Mouse (Mus musculus) embryonic stem cell, embryonic (primary cell): ENCODE measurements around the gene Med16.

ENCODE experiments used
- CTCF ChIA-PET, 4 experiments: fragments of 300-600 bp in 2 of 4; fragments of 350-600 bp in 2 of 4; sonication (Branson Sonifier 250); formaldehyde crosslinking; loops; one replicate each; lab custom pipeline; 2022; ENCODE audit warnings: inconsistent platforms in 2 of 4; lab: Charles Lee
- POLR2A ChIA-PET, 4 experiments: fragments of 300-600 bp in 2 of 4; fragments of 350-600 bp in 2 of 4; sonication (Branson Sonifier 250); formaldehyde crosslinking; loops; one replicate each; lab custom pipeline; 2022; ENCODE audit warnings: antibody characterized with exemption in 4 of 4, inconsistent platforms in 1 of 4; lab: Charles Lee

Med16 gene

DNA sequence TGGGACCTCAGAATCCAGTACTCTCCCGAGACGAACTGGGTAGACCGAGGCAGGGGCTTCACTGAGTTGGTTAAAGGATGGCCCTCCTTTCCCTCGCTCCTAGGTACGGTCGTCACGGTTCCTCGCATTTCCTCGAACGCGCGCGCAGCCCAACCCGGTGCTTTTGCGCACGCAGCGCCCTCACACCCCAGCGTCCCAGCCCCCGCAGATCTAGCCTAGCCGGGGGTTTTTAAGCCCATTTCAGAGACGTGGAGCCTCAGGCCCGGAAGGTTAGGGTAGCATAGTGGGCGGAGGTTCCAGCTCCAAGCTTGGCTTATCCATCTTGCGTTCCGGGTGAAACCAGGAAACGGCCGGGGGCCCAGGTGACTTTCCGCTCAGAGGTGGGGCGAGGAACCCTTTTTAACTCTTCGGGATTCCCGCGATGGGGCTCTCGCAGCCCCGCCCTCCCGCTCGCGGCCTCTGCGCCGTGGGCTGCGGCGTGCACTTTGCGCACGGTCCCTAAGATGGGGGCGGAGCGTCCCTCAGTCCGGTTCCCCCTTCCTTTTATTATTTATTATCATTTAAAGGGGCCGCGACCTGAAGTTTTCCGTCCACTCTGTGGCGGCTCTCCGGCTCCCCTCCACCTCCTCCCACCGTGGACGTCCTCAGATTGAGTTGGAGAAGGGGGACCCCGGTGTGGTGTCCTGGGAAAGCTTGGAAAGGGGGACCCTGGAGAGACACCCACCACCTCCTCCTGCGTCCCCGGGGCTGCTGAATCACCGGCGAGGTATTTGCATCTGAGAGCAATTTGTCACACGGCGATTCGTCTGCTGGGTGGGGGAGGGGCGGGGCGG is 18.0 kb upstream of the Med16 start, which contains the start of gene Arid3a:
TSS of gene Arid3a (plus strand) at position 553 of the 833 bp plus-strand sequence.
- CTCF ChIA-PET = interaction anchor here (0.6 to 4.4 kb wide), 33 partner anchors 10 to 1356 kb away, joined by 3 to 25 read pairs (median 3); partner anchors contain the start of genes Wdr18 (in 3 of the 4), Med16 (in 2 of the 4), Cirbp (in 1 of the 4) and Dazap1 (in 1 of the 4)
- POLR2A ChIA-PET = interaction anchor here in 3 of 4 experiments (0.6 to 3.3 kb wide), 35 partner anchors 12 to 538 kb away, joined by 3 to 20 read pairs (median 4); partner anchors contain the start of genes Med16 (in 2 of the 3), Ptbp1 (in 2 of the 3), Tmem259 (in 2 of the 3) and Wdr18 (in 2 of the 3)

DNA sequence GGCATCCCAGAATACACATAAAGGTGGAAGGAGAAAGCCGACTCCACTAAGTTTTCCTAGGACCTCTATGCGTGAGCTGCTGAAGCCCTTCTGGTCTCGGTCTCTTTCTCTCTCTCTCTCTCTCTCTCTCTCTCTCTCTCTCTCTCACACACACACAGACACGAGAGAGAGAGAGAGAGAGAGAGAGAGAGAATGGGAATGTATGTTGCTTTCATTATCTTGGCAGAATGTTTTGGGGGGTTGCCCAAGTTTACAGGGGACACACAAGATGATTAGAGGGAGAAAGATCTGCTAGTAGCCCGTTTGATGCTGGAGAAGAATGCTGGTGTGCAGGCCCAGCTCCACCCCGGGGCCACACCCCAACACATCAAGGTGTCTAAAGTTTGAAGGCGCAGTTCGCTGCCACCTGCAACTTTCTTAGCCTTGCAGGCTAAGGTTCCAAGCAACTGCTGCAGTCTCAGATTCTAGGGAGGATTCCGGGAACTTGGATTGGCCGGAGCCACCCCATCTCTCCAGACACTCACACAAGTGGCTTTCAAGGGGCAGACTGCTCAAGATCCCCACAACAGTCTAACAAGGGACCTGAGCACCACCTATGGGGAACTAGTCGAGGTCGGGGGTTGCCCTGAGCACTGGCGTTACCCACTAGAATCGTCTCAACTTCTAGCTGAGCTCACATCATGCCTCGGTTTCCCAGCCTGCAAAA is 17.2 kb upstream of the Med16 start:
- POLR2A ChIA-PET = interaction anchor here in 3 of 4 experiments (0.6 to 3.3 kb wide), 40 partner anchors 13 to 1627 kb away, joined by 3 to 20 read pairs (median 4); partner anchors contain the start of genes Med16 (in 2 of the 3), Ptbp1 (in 2 of the 3), Tmem259 (in 2 of the 3) and Wdr18 (in 2 of the 3)
- CTCF ChIA-PET = interaction anchor here (0.6 to 4.4 kb wide), 44 partner anchors 9 to 1355 kb away, joined by 3 to 25 read pairs (median 3); partner anchors contain the start of genes Wdr18 (in 3 of the 4), Med16 (in 2 of the 4), Bsg (in 1 of the 4) and Cirbp (in 1 of the 4)

DNA sequence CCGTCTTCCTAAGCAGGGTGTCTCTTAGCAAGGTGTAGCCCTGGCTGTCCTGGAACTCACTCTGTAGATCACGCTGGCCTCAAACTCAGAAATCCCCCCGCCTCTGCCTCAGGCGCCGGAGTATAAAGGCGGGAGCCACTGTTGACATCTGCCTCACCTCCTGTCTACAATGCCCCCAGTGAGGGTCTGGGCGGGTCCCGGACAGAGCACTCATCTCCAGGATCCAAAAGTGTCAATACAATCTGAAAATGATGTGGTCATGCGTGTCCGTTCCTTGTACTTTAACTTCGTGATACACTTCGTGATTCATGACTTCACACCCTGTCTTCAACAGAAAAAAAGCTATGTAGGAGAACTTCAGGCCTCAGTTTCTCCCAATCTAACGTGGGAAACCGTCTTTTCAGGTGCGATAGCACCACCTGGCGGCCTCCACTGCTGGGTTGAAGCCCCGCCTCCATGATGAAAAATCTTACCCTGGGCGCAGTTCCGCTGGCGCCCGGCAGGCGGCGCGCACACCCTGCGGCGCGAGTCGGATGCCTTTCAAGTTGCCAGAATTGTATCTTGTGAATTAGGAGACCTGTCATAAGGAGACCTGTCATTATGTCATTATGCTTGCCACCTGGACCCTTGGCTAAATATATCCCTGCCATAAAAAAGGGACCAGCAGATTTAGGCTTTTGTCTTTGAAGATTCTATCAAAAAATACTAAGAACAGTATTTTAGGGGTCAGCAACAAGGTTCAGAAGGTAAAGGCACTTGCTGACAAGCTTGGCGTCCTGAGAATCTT is 16.5 kb upstream of the Med16 start:
- ChIA-PET POLR2A (interaction anchor here in 3 of 4 experiments (0.6 to 3.3 kb wide), 24 partner anchors 13 to 449 kb away, joined by 3 to 20 read pairs (median 4); partner anchors contain the start of genes Med16 (in 3 of the 3), Wdr18 (in 2 of the 3) and Ptbp1 (in 1 of the 3)), CTCF (interaction anchor here (0.6 to 4.4 kb wide), 37 partner anchors 8 to 336 kb away, joined by 3 to 25 read pairs (median 4); partner anchors contain the start of genes Med16 (in 2 of the 4), Wdr18 (in 2 of the 4), Bsg (in 1 of the 4) and Cirbp (in 1 of the 4))

DNA sequence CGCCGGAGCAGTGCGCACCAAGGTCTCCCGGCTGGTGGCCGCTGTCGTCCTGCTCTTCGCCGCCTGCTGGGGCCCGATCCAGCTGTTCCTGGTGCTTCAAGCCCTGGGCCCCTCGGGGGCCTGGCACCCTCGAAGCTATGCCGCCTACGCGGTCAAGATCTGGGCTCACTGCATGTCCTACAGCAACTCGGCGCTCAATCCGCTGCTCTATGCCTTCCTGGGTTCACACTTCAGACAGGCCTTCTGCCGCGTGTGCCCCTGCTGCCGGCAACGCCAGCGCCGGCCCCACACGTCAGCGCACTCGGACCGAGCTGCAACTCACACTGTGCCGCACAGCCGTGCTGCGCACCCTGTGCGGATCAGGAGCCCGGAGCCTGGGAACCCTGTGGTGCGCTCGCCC is 12.8 kb upstream of the Med16 start:
- POLR2A ChIA-PET = interaction anchor here (0.5 to 5.0 kb wide), 8 partner anchors 10 to 299 kb away, joined by 3 to 28 read pairs (median 4); partner anchors contain the start of genes Med16 (in 2 of the 4), Ptbp1 (in 1 of the 4) and Wdr18 (in 1 of the 4)

DNA sequence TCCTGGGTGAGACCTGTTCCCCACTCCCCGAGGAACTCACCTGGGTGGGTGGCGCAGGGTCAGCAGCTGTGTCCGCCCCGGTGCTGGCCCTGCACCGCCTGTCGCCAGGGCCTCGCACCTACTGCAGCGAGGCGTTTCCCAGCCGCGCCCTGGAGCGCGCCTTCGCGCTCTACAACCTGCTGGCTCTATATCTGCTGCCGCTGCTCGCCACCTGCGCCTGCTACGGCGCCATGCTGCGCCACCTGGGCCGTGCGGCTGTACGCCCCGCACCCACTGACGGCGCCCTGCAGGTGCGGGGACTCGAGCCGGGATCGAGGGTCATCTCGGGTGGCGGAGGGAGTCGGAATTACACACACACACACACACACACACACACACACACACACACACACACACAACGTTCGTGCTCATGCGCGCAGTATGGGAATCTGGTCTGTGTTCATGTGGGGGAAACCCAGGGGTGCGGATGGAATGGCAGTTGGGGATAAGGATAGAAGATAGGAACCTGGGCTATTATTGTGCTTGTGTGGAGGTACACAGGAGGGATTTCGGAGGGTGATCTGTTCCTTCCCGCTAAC is 12.3 kb upstream of the Med16 start, which contains the start of gene R3hdm4:
TSS of gene R3hdm4 (minus strand) at position 251 of the 578 bp plus-strand sequence.
- CTCF ChIA-PET = interaction anchor here in 3 of 4 experiments (0.5 to 1.3 kb wide), 3 partner anchors 66 to 141 kb away, joined by 3 to 4 read pairs (median 4); no protein-coding TSS in a partner anchor
- POLR2A ChIA-PET = interaction anchor here (0.5 to 5.0 kb wide), 10 partner anchors 9 to 300 kb away, joined by 3 to 28 read pairs (median 4); partner anchors contain the start of genes Med16 (in 3 of the 4), Ptbp1 (in 1 of the 4) and Wdr18 (in 1 of the 4)

More for the DNA sequence above, 12.8 kb upstream of the Med16 start:
- CTCF ChIA-PET = interaction anchor here in 2 of 4 experiments (1.0 to 1.3 kb wide), 2 partner anchors 86 to 141 kb away, joined by 3 to 4 read pairs; no protein-coding TSS in a partner anchor

DNA sequence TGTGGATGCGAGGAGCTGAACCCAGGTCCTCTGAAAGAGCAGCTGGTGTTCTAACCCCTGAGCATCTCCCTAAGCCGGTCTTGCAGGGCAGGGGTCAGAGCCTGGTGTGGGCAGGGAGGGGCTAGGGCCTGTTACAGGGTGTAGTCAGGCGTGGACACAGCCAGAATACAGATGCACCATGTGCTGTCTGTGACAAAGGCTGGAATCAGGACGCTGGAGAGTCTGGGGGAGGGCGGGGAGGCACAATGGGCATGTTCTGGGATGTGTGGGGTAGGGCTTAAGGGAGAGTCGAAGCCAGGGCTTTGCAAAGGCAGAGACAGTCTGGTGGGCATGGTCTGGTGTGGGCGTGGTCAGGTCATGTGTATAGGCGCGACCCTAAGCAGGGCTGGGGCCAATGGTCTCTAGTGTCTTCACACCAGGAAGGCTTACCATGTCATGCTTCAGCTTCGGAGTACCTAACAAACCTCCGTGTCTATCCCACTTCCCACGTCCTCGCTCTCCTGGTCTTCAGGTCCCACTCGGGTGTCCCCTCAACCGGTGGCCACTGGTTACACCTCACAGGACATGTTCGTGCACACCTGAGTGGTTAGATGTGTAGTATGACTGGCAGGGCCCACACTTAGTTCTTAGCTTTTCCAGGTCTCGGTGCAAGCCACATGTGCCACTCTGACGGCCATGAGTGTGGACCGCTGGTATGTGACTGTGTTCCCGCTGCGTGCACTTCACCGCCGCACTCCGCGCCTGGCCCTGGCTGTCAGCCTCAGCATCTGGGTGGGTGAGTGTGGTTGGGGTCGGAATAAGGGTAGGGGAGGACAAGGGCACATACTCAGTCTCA is 11.6 kb upstream of the Med16 start:
- CTCF ChIA-PET = interaction anchor here in 3 of 4 experiments (0.5 to 1.0 kb wide), 4 partner anchors 37 to 244 kb away, joined by 3 to 4 read pairs (median 4); no protein-coding TSS in a partner anchor
- POLR2A ChIA-PET = interaction anchor here in 3 of 4 experiments (0.6 to 5.0 kb wide), 10 partner anchors 11 to 407 kb away, joined by 3 to 28 read pairs (median 4); partner anchors contain the start of genes Med16 (in 2 of the 3) and Wdr18 (in 1 of the 3)

DNA sequence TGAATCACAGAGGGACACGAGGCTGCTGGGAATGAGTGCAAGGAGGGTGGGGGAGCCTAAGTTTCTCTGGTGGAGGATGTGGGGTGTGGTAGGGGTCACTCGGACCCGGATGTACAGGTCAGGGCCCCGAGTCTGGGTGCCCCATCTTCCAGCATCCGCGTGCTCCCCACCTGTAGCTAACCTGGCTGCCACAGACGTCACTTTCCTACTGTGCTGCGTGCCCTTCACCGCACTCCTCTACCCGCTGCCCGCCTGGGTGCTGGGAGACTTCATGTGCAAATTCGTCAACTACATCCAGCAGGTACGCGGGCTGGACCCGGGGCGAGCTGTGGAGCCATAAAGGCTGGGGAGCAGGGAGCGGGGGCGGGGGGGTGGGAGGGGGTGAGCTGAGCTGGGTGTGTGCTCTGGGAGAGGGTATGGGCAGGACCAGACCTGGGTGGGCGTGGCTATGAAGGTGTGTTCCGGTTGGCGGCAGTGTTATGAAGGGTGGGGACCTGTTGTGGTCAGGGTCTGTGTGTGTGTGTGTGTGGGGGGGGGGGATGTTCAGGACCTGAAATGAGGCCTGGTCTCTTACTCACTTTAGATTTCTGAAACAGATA is 10.6 kb upstream of the Med16 start:
- ChIA-PET CTCF (interaction anchor here in 1 of 4 experiments (0.8 to 1.0 kb wide), 2 partner anchors 37 to 245 kb away, joined by 3 read pairs; no protein-coding TSS in a partner anchor), POLR2A (interaction anchor here in 3 of 4 experiments (0.5 to 5.0 kb wide), 8 partner anchors 11 to 249 kb away, joined by 3 to 30 read pairs (median 5); partner anchors contain the start of genes Med16 (in 2 of the 3) and Wdr18 (in 1 of the 3))

DNA sequence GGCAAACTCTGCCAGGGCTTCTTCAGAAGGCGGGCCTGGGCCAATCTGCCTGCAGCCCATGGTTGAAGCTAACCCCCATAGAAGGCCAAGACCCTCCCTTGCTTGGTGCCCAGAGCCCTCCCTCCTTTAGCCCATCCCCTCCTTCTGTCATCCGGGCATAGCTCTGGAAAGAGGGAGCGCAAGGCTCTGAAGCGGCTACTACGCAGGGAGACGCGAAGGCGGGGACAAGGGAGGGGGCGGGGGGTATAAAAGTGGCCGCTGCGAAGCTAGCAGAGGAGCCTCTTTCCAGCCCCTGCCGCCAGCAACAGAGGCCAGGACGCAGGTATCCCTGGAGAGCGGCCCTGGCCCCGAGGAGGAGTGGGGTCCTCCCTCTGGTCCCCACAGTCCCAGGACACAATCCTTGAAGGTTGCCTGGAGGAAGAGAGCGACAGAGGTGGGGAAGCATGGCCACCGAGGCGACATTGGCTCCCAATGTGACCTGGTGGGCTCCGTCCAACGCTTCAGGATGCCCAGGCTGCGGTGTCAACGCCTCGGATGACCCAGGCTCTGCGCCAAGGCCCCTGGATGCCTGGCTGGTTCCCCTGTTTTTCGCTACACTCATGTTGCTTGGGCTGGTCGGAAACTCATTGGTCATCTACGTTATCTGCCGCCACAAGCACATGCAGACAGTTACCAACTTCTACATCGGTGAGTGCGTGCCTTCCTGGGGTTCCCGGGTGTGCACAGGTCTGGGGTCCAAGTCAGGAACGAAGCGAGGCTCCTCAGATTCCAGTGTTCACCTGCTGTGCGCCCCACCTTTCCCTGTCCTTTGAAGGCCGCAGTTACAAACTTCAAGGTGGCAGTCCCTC is 9.7 kb upstream of the Med16 start:
- ChIA-PET POLR2A (interaction anchor here (0.5 to 4.0 kb wide), 9 partner anchors 10 to 250 kb away, joined by 3 to 30 read pairs (median 4); partner anchors contain the start of genes Med16 (in 3 of the 4), Ptbp1 (in 1 of the 4) and Stk11 (in 1 of the 4)), CTCF (interaction anchor here in 1 of 4 experiments (1.2 to 1.6 kb wide), 3 partner anchors 21 to 432 kb away, joined by 3 to 4 read pairs (median 3); no protein-coding TSS in a partner anchor)

DNA sequence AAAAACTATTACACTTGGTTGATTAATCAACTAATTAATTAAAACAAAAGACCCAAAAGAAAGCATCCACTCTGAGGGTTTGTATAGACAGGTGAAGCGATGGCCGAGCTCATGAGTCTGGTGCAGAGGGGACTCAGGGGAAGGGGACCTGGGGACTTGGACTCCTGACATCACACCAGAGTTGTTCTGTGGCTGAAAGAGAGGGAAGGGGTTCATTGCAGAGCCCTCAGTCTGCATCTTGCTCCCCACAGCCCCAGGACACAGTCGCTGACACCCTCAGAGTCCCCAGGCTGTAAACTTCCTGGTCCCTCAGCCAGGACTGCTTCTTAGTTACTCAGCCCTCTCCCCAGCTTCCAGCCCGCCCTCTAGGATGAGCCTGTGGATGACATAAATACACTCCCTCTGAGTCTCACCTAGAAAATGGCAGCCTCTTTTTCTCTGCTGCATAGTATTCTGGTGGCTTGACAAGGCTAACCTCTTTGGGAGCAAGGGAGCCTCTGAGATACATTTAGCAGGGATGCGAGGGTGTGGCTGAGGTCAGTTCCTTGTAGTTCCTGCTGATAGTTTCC is 8.9 kb upstream of the Med16 start:
- POLR2A ChIA-PET = interaction anchor here (0.6 to 4.0 kb wide), 19 partner anchors 9 to 251 kb away, joined by 3 to 30 read pairs (median 4); partner anchors contain the start of genes Med16 (in 4 of the 4), Ptbp1 (in 1 of the 4) and Wdr18 (in 1 of the 4)
- CTCF ChIA-PET = interaction anchor here in 3 of 4 experiments (0.5 to 1.6 kb wide), 8 partner anchors 9 to 433 kb away, joined by 3 to 4 read pairs (median 3); partner anchors contain the start of genes Arid3a (in 1 of the 3), Plppr3 (in 1 of the 3), Prtn3 (in 1 of the 3) and Wdr18 (in 1 of the 3)

DNA sequence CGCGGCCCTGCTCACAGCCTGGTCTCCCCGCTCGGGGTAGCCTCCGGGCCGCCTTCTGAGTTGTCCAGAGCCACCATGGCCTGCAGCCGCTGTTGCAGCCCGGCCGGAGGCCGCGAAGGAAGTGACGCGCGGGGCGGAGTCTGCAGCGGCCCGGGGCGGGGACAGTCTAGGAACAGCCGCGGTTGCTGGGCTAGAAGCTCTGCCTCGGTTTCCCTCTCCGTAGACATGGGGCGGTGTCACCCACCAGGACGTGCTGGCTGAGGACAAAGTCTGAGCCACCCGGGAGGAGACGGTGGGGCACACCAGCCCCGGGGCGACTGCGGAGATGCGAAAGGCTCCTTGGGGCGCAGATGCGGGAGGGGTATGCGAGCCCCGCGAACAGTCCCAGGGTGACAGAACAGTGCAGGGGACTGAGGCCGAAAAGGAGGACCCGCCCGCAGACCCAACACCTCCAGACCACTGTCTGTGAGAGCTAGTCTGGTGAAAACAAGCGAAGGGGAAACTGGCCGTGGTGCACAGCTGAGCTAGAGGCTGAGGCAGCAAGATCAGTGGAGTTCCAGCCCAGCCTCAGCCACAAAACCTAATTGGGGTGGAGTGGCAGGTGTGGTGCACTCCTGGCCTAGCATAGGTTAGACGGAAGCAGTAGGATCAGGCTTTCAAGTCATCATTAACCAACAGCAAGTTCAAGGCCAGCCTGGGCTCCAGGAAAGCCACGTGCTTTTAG is 8.2 kb upstream of the Med16 start, which contains the start of gene Kiss1r:
TSS of gene Kiss1r (plus strand) at position 164 of the 724 bp plus-strand sequence.
- CTCF ChIA-PET = interaction anchor here in 3 of 4 experiments (0.5 to 1.6 kb wide), 10 partner anchors 9 to 433 kb away, joined by 3 to 4 read pairs (median 3); partner anchors contain the start of genes Arid3a (in 1 of the 3), Plppr3 (in 1 of the 3), Prtn3 (in 1 of the 3) and Wdr18 (in 1 of the 3)
- POLR2A ChIA-PET = interaction anchor here (0.5 to 4.0 kb wide), 24 partner anchors 9 to 720 kb away, joined by 3 to 30 read pairs (median 5); partner anchors contain the start of genes Med16 (in 4 of the 4) and Wdr18 (in 1 of the 4)

DNA sequence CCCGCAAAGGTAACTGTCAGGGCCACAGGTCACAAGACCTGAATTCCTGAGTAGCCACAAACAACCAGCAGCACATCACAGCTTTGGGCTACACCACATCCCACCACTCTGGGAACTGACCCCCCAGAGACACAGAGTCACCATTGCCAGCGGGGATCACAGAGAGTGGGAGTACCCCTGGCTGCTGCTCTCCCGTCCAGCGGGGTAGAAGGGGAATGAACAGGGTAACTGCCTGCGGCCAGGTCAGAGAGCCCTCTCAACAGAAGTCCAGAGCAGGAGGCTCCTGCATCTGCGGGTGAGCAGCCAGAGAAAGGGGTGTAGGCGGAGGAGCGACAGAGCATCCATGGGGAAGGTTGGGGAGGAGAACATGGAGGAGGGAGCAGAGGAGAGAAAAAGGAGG is 7.4 kb upstream of the Med16 start:
- POLR2A ChIA-PET = interaction anchor here in 3 of 4 experiments (0.7 to 4.0 kb wide), 6 partner anchors 8 to 136 kb away, joined by 3 to 30 read pairs (median 3); partner anchors contain the start of gene Med16 (in 1 of the 3)
- CTCF ChIA-PET = interaction anchor here in 2 of 4 experiments (0.6 to 1.4 kb wide), 3 partner anchors 12 to 388 kb away, joined by 3 read pairs; no protein-coding TSS in a partner anchor
